Mouse (Mus musculus) lung, adult 2 months (tissue): ENCODE data around the gene Dnah5.

Source experiments
- CTCF ChIP-seq: fragments of 200-500 bp; IDR thresholded peaks from 2 replicates; pipeline ENCODE4 v1.5.1; 2011; ENCODE audit warnings: mild to moderate bottlenecking, low read length, control low read depth; ENCODE audit not compliant: insufficient read depth
- POLR2A ChIP-seq: fragments of 200-500 bp; IDR thresholded peaks from 2 replicates; pipeline ENCODE4 v1.6.1; 2011; ENCODE audit warnings: low read depth, mild to moderate bottlenecking, control low read depth, low read length, borderline replicate concordance; ENCODE audit errors: extremely low read depth

- TF ChIP-seq CTCF (no peak), POLR2A (no peak)
Measured at GRCm38 (mm10) chr15:28188361-28189011, 15.1 kb upstream of the Dnah5 start.
